Mouse (Mus musculus): ENCODE measurements at regions not wholly inside any gene's neighbourhood (a gene's known extent, or its start where the extent isn't known, plus 50 kb on each side); places are given as distances from the start of the nearest gene placed in this dataset.

DNA sequence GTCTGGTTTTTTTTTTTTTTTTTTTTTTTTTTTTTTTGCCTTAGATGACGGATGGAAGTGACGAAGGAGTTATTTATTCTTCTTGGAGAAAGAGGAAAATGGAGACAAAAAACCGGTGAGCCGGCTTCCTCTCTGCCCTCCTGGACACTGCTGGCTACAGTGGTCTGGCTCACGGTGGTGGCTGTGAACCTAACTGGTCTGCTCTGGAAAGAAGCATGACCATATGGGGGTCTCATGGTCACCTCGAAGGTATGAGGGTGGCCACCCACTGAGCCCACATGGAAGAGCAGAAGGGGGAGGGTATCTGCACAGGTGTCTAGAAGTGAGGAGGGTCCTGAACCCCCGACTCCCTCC, 116.7 kb upstream of the Sulf2 start:
- no peak for DNase-seq (ENCODE audit: low read depth)

DNA sequence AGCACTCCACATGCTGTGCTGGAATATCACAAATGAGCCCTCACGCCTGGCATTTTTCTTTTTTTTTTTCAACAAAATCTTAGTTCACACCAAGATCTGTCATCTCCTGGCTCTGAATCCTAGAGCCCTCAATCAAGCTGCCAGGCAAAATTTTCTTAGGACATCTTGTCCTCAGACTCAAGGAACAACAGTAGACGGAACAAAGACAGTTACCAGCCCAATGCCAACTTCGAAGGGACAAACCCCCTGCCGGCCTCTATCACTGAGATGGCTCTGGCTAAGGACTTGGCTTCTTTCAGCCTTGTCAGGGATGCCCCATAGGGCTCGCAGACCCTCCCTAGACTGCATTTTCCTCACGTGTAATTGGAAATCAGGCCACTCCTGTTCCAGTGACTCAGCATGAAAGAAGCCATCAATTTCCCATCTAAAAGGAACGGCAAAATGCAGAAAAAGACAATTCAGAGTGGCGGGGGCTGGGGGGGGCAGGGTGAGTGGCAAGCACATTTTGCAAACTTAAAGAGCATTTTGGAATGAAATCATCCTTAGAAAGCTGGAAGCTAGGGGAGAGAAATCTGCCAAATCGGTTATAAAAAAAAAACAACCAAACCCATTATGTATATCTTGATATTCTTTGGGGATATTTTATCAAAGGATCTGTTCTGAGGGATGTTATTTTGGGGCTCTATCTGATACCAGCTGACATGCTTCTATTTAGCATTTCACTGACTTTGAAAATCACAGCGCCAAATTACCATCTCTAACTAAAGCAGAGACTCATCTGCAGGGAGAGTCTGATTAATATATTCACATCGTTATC, 116.1 kb upstream of the Sulf2 start:
- DNase-seq (ENCODE audit: low read depth) = no peak

DNA sequence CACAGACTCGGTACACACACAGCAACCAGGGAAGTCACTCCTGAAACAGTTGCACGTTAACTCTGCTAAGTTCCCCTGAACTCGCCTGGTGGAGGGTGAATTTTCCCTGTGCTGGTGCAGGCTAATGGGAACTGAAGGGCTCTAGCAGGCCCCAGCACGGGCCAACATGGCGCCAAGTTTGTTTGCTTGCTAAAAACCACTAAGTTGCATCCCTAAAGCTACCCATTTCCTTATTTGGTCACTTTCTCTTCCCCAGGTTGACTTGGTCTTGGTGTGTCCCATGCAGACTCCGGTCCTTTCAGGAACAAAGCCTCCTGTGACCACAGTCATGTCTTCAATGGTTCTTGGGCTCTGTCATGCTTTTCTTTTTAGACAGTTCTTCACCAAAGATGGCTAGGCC, 114.5 kb upstream of the Sulf2 start:
- no peak for DNase-seq (ENCODE audit: low read depth)

DNA sequence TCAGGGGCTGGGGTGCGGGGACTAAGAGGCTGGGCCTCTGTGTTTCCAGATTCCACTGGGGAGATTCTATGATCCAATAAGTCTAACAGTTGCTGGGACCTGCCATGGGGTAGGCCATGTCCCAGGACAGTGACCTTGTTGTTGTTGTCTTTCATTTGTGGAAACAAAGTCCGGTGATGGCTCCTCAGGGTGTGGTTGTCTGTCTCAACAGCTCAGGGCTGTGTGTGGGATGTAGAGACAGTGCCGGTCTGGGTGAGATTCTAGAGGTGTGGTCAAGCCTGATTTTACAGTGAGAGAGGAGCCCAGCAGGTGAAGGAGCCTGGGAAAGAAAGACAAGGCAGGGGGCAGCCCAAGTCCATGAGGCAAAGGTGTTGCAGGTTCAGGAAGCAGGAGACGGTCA, 111.5 kb upstream of the Sulf2 start:
- no peak for DNase-seq (ENCODE audit: low read depth)

DNA sequence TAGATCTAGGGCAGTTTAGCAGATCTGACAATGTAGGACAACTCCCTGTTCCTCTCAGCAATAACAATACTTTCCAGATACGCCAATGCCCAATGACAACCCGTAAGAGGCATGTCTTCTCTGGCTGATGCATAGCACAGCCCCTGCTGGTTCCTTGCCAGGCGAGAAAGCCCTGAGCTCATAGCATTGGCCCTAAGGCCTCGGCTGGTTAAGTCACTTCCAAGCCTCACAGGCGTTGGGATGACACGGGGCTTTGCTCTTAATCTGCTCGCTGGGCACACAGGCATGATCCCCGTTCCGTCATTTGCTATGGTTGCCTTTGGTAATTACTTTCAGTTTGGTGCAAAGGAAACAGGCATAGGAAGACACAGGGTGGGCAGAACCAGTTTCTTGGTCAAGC, 111.0 kb upstream of the Sulf2 start:
- no peak for DNase-seq (ENCODE audit: low read depth)

DNA sequence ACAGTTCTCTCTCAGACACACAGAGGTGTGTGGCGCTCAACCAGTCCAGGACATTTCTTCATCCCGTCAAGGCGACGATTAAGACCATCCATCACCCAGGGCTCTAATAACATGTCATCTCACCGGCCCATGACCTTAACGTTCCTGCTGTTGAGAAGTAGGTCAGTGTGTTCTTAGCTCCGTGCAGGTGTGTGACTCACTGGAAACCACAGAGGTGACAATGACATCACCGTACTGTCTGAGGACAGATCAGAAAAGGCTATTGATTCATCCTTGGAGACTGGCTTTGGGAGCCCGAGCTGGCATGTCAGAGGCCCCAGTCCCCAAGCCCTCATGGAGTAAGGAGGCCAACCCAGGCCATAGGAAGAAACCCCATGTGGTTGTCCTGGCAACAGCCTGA, 109.3 kb upstream of the Sulf2 start:
- no peak for DNase-seq (ENCODE audit: low read depth)

DNA sequence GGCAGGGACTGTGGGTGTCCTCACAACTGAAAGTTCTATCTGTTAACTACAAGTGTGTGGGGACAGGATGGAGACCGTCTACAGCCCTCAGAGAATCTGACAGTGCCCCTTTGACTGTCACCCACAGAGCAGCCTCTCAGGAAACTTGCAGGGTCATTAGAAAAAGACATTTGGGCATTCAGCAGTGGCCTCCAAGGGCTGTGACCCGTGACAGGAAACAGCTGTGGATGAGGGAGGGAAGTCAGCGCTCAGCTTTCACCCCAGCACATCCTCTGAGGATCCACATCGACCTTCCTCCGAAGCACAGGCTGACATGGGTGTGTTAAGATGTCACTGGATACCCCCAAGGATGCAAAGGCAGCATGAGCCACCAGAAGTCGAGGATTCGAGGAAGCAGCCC, 106.3 kb upstream of the Sulf2 start:
- DNase-seq (ENCODE audit: low read depth) = no peak

DNA sequence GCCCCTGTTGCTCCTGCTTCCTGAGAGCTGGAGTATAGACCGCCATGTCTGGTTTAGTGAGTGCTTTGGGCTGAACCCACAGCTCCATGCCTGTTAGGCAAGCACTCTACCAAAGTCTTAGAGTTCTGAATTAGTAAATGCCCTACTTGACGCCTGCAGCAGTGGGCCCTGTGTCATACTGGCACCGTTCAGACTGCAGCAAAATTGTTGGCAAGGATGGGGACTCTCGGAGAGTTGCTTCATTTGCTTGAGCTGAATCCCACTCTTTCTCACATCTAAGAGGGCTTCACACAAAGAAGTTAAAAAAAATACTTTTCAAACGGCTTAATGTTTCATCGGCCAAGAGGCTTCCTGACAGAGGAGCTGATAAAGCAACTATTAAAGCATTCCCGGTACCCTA, 105.6 kb upstream of the Sulf2 start:
- no peak for DNase-seq (ENCODE audit: low read depth)

DNA sequence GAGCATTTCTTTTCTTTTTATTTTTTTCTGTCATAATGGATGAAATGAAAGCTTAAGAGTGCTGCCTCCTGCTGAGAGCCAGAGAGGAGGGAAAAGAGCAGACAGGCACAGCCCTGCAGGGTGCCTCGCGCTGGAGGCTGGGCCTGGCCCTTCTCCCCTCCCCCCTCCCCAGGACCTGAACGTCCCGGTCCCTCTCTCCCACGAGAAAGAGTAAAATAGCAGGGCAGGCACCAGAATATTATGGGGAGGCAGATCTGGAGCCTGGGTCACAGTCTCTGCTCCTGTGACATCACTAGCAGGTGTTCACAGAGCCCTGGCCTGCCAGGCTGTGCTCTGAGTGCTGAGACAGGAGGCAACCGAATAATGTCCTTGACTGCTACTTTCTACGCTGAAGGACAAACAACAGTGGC, 103.3 kb upstream of the Sulf2 start:
- DNase-seq (ENCODE audit: low read depth) = no peak

DNA sequence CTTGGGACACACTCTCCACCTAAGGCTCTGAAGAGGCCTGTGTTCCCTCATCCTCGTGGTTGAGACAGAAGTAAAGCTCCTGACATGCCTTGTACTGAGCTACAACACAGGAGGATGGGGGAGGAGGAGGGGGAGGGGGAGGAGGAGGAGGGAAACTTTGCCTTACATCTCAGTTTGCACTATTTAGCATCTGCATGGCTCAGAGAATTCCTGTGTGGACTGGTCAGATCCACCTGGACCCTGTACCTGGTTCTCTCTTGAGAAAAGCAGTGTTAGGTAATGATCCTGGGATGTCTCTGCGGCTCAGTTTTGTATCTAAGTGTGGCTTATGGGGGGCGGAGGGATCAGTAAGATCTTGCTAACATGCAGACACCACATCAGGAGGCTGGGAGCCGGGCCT, 102.2 kb upstream of the Sulf2 start:
- DNase-seq (ENCODE audit: low read depth) = no peak

DNA sequence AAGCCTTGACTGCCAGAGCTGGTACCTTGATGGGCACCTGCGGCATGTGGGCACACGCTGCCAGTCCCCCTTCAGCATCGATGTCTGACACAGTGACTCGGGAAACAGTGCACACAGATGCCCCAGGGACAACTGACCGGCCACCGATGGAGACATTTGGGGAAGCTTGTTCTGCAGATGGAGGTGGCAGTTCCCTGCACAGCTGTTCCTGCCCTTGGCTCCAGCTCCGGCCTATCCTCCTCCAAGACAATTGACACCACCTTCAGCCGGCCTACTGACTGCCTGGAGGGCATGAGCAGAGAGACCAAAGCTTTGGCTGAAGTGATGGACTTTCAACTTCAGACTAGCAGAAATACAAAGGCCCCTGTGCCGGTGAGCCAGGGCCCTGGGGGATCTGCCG, 100.7 kb upstream of the Sulf2 start:
- DNase-seq (ENCODE audit: low read depth) = no peak

DNA sequence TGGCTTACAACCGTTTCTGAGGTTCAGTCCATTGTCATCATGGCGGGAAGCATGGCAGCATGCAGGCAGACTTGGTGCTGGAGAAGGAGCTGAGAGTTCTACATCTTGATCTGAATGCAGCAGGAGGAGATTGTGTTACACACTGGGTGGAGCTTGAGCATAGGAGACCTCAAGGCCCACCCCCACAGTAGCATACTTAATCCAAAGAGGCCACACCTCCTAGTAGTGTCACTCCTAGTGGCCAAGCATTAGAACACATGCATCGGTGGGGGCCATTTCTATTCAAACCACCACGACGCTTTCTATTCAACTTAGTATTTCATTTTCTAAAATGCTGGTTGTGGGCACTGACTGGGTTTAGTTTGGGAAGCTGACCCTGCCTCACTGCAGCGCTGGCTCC, 99.1 kb upstream of the Sulf2 start:
- DNase-seq (ENCODE audit: low read depth) = no peak

DNA sequence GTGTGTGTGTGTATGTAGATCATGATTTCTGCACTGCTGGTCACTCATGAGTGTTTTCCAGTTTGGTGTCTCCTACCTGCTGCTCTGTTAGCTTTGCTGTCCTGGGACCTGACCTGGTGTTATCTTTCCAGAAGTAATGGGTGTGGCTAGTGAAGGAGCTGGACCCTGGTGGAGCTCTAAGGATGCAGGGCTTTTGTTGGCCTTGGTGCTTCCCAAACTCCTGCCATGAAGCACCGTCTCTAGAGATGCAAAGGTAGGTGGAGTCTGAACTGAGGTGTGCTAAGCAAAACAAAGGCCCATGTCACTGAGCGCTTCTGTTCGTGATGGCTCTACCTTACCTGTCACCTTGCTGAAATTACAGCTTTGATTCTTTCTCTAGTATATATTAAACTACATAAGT, 96.6 kb upstream of the Sulf2 start:
- no peak for DNase-seq (ENCODE audit: low read depth)

DNA sequence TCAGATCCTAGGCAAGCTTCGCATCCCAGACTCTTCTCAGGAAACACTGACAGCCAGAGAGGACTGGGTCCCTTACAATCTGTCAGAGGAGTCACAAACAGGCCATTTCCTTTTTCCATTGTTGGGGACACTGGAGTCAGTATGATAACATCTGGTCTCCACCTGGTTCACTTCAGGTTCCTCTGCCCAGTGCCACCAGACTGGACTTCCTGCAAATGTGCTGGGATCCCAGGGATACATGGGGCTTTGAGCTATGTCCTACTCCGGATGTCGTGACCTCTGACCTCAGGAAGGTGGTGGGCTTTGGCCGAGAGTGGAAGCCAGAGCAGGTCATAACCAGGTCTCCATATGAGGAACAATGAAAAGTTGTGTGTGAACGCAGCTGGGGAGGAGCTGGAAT, 96.0 kb upstream of the Sulf2 start:
- DNase-seq (ENCODE audit: low read depth) = no peak

DNA sequence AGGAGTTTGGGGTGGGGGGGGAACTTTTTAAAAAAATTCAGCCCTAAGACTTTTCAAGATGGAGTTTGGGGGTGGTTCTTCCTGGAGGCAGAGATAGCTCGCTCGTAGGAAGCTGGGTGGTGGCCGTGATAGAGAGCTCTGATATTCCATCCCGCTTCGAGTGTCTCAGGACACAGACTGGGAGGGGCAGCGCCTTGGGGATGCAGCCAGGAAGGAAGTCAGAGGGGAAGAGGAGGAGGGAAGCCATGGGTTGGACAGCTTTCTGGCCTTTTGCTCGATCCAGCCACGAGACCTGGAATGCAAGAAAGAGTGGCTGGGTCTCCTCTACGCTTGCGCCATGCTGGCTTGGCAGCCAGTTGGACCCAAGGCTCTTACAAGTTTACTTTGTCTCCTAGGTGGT, 95.1 kb upstream of the Sulf2 start:
- no peak for DNase-seq (ENCODE audit: low read depth)

DNA sequence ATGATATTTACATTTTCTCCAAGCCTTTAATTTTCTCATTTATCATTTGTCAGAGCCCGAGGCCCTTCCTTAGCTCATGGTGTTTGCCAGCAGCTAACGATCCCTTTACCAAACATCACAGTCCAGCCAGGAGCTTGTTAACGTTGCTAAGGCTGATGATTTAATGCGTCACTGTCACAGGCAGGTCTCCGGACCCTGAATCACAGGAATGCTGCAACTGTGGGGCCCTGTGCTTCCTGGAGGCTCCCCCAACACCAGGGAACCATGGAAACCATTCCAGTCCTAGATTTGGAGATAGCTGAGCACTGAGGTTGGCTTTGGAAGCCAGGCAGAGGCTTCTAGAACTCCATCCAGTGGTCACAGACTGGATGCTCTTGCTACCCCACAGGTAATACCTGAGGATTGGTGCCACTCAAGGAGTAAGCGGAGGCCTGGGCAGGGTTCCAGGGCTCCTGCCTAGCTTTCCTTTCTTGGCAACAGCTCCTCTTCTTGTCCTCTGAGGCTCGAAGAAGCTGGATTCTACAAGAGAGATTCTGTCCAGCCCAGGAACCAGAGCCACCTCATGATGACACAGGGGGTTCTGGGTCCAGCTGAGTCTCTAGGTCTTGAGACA, 94.0 kb upstream of the Sulf2 start:
- no peak for DNase-seq (ENCODE audit: low read depth)

DNA sequence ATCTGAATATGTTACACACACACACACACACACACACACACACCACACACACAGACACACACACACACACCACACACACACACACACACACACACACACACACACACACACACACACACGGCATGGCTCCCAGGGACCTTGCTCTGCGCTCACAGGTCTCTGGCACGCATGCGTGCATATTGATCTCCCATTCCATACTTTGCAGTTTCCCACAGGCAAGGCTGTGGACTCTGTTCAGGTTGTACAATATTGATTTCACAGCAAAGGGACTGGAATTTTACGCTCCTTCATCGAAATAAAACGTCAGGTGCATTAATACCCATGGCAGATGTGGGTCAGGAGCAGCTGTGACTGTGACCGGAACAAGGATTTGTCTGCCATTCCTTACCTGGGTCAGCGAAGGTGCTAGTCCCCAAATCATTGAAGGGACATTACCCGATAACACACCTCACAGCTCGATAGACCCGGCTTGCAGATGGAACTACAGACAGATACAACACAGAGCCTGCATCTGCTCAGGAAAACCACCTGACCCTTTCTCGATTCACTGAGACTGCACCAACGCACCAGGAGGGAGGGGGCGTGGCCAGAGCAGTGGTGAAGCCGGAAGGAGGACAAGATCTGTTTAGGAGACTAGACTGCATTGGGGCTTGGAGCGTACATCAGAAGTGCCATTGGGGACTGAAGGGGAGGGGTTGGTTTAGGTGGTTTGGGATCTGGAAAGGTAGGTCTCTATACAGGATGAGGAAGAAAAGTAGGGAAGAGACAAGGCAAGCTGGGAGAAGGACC, 91.1 kb upstream of the Sulf2 start:
- no peak for DNase-seq (ENCODE audit: low read depth)

DNA sequence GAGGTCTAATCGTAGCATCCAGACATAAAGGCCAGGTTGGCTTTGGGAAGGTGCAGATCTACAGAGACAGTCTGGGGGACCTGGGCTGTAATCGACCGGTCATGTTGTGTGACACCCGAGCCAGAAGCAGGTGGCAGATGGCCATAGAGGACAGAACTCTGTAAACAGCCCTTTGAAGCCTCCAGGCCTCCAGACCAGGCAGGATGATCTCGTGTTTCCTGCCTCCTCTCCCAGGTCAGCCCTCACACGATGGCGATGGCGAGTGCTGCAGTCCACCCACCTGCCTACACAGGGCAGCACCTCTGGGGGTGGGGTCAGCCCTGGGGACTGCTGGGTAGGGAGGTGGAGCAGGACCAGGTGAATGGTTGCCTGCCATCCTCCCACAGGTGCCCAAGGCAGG, 89.8 kb upstream of the Sulf2 start:
- DNase-seq (ENCODE audit: low read depth) = no peak

DNA sequence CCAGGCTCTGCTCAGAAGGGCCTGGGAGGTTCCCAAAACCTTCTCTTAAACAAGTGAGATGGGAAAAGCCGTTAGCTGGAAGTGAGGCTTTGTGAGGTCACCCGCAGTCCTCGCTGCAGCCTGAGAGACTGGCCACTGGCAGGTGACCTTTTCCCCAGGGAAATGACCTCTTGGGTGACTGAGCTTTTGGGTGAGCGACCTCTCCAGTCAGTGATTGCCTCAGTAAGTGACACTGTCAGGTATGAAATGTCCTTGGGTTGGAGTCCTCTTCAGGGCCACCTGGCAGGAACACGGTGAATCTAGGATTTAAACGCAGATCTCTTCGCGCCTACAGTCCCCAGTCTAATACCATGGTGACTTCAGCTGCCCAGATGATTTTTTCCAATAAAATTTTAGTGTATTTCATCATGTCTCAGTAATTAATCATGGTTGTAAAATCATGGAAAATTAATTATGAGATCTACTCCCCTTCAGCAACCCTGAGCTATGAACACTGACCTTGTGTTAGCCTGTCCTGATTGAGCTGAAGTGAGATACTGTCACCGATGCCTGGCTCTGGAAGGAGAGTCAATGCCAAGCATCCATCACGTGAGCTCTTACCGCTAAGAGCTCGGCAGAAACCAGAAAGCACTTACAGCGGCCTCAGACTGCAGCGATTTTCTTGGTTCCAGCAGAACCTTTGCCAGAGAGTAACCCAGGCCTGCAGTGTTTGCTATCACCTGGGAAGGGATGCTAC, 87.5 kb upstream of the Sulf2 start:
- no peak for DNase-seq (ENCODE audit: low read depth)

DNA sequence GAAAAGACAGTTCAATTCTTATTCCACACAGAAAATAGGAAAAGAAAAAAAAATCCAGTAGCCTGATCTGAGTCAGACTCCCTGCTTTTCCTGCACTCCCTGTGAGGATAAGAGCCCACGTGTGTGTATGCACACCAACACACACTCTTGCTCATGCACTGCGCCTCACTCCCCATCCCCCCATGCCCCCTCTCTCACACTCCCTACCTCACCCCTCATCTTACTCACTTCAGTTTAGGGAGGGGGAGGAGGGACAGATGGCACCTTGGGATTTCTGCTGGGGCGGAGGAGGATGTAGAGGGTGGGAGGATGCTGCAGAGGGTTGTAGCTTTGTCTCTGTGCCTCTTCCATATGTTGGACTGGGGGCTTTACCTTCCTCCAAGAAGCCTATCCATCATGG, 85.8 kb upstream of the Sulf2 start:
- no peak for DNase-seq (ENCODE audit: low read depth)

DNA sequence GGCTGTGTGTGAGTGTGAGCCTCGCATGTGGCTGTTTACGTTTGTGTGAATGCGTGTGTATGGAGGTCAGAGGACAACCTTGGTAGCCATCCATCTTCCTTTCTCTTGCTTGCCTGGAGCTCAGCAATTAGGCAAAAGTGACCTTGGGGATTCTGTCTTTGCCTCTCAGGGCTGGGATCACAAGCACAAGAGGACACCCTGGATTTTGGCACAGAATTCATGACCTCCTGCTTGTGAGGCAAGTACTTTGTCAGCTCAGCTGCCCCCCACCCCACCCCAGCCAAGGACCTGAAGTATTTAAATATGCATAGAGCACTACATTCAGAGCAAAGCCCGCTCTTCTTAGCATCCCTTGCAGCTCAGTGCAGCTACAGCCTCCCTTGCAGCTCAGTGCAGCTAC, 84.6 kb upstream of the Sulf2 start:
- no peak for DNase-seq (ENCODE audit: low read depth)

DNA sequence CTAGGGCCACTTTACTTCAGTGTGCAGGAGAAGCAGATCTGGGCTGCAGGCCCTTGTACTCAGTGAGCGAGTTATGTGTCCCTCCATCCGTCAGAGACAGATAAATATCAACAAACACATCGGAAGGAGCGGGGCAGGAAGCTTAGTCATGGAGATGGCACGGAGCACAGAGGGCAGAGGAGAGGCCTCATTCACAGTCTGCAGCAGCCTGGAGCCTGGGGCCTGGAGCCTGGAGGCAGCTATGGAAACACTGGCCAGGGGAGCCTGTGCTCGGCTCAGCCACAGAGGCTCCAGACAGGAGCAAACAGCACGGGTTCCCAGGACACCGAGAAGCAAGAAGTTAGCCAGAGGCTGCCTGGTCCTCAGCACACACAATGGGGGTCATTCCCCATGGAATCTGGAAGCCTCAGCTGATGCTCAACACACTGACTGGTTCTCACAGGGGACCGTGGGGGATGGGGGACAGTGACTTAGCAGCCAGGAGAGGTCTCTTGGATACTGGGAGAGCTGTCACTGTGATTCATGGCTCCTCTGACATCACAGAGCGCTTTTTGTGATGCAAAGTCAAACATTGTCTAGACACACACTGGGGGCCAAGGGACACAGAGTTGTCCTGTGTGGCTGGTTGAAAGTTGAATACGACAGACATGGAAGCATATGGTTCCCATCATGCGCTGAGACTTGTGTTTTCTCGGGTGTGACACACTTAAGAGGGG, 82.2 kb upstream of the Sulf2 start:
- no peak for DNase-seq (ENCODE audit: low read depth)
